Mouse (Mus musculus): Measurements from ENCODE around the gene Rxra. TPM values are rescaled to one million over a fixed set of nuclear protein-coding genes. Genes with fewer than 3 reads are reported as not detected.

Rxra gene
- polyA plus RNA-seq, 1 experiment from 2014 or later, result 5.2 TPM

- Histone ChIP-seq H3K9ac (ENCODE audit: low read depth, low read length) (no peak overlapping the region), H3K4me2 (no peak overlapping the region), H3K4me3 (ENCODE audit: low read depth, low read length) (no peak overlapping the region), H3K27me3 (replicated peaks; ENCODE audit: control insufficient read depth, insufficient read depth, low read length) (no peaks in the 10 kb centered on the region), H3K27ac (ENCODE audit: low read depth, low read length) (no peak overlapping the region), H3K4me1 (replicated peaks; ENCODE audit: control insufficient read depth, insufficient read depth, low read length) (peaks cover 95% of the 10 kb centered on the region), H3K9me3 (ENCODE audit: control insufficient read depth, low read length) (no peaks in the 10 kb centered on the region), H3K36me3 (ENCODE audit: control insufficient read depth, insufficient read depth, low read length) (no peaks in the 10 kb centered on the region)
- DNase-seq (ENCODE audit: low spot score) (no peak), ATAC-seq (replicated peaks; ENCODE audit: low FRiP score) (no peak)
- WGBS, result 60% methylated on average over 4 of the region's 4 CpGs
Measured at GRCm38 (mm10) chr2:27715221-27715620, 39.0 kb downstream of the Rxra start.

GRCm38 (mm10) chr2:27716339-27716738, 40.1 kb downstream of the Rxra start:
- H3K4me2 ChIP-seq, result no peak overlapping the region
- H3K9me3 ChIP-seq (ENCODE audit: control insufficient read depth, low read length), result no peaks in the 10 kb centered on the region
- DNase-seq (ENCODE audit: low spot score) (no peak), ATAC-seq (replicated peaks; ENCODE audit: low FRiP score) (no peak)
- H3K4me3 ChIP-seq (ENCODE audit: low read depth, low read length), result no peak overlapping the region
- H3K9ac ChIP-seq (ENCODE audit: low read depth, low read length), result no peak overlapping the region
- no peaks in the 10 kb centered on the region for H3K36me3 ChIP-seq (ENCODE audit: control insufficient read depth, insufficient read depth, low read length)
- no peaks in the 10 kb centered on the region for H3K27me3 ChIP-seq (replicated peaks; ENCODE audit: control insufficient read depth, insufficient read depth, low read length)
- H3K4me1 ChIP-seq (replicated peaks; ENCODE audit: control insufficient read depth, insufficient read depth, low read length), result peaks cover 84% of the 10 kb centered on the region
- H3K27ac ChIP-seq (ENCODE audit: low read depth, low read length), result no peak overlapping the region
- WGBS, result 76% methylated on average over 3 of the region's 3 CpGs

GRCm38 (mm10) chr2:27718191-27718590, 42.0 kb downstream of the Rxra start:
- H3K27me3 ChIP-seq (replicated peaks; ENCODE audit: control insufficient read depth, insufficient read depth, low read length), result no peaks in the 10 kb centered on the region
- peaks cover 67% of the 10 kb centered on the region for H3K4me1 ChIP-seq (replicated peaks; ENCODE audit: control insufficient read depth, insufficient read depth, low read length)
- DNase-seq (ENCODE audit: low spot score), result no peak
- ATAC-seq (replicated peaks; ENCODE audit: low FRiP score), result no peak
- H3K9ac ChIP-seq (ENCODE audit: low read depth, low read length), result no peak overlapping the region
- no peaks in the 10 kb centered on the region for H3K36me3 ChIP-seq (ENCODE audit: control insufficient read depth, insufficient read depth, low read length)
- no peak overlapping the region for H3K4me2 ChIP-seq
- no peak overlapping the region for H3K4me3 ChIP-seq (ENCODE audit: low read depth, low read length)
- H3K27ac ChIP-seq (ENCODE audit: low read depth, low read length), result no peak overlapping the region; the same call in 1 of the 2 replicates
- no peaks in the 10 kb centered on the region for H3K9me3 ChIP-seq (ENCODE audit: control insufficient read depth, low read length)

GRCm38 (mm10) chr2:27719601-27720000, 43.4 kb downstream of the Rxra start:
- Histone ChIP-seq H3K4me2 (no peak overlapping the region), H3K4me1 (replicated peaks; ENCODE audit: control insufficient read depth, insufficient read depth, low read length) (peaks cover 53% of the 10 kb centered on the region), H3K27me3 (replicated peaks; ENCODE audit: control insufficient read depth, insufficient read depth, low read length) (no peaks in the 10 kb centered on the region), H3K36me3 (ENCODE audit: control insufficient read depth, insufficient read depth, low read length) (no peaks in the 10 kb centered on the region), H3K9me3 (ENCODE audit: control insufficient read depth, low read length) (no peaks in the 10 kb centered on the region), H3K4me3 (ENCODE audit: low read depth, low read length) (no peak overlapping the region), H3K27ac (ENCODE audit: low read depth, low read length) (peak overlapping the region; percentile 35; the same call in 1 of the 2 replicates), H3K9ac (ENCODE audit: low read depth, low read length) (no peak overlapping the region)
- 57% methylated on average over 10 of the region's 10 CpGs for WGBS
- no peak for ATAC-seq (replicated peaks; ENCODE audit: low FRiP score)
- no peak for DNase-seq (ENCODE audit: low spot score)

GRCm38 (mm10) chr2:27721611-27722010, 45.4 kb downstream of the Rxra start:
- H3K27ac ChIP-seq (ENCODE audit: low read depth, low read length), result no peak overlapping the region
- no peak overlapping the region for H3K9ac ChIP-seq (ENCODE audit: low read depth, low read length)
- no peaks in the 10 kb centered on the region for H3K36me3 ChIP-seq (ENCODE audit: control insufficient read depth, insufficient read depth, low read length)
- no peaks in the 10 kb centered on the region for H3K27me3 ChIP-seq (replicated peaks; ENCODE audit: control insufficient read depth, insufficient read depth, low read length)
- ATAC-seq (replicated peaks; ENCODE audit: low FRiP score) (no peak), DNase-seq (ENCODE audit: low spot score) (no peak)
- H3K4me2 ChIP-seq, result no peak overlapping the region
- 94% methylated on average over 4 of the region's 4 CpGs for WGBS
- peaks cover 35% of the 10 kb centered on the region for H3K4me1 ChIP-seq (replicated peaks; ENCODE audit: control insufficient read depth, insufficient read depth, low read length)
- no peaks in the 10 kb centered on the region for H3K9me3 ChIP-seq (ENCODE audit: control insufficient read depth, low read length)
- no peak overlapping the region for H3K4me3 ChIP-seq (ENCODE audit: low read depth, low read length)

GRCm38 (mm10) chr2:27724729-27725316, 48.6 kb downstream of the Rxra start:
- ATAC-seq (replicated peaks; ENCODE audit: low FRiP score) (no peak), DNase-seq (ENCODE audit: low spot score) (no peak)
- Histone ChIP-seq H3K9ac (ENCODE audit: low read depth, low read length) (no peak overlapping the region), H3K4me3 (ENCODE audit: low read depth, low read length) (no peak overlapping the region), H3K27ac (ENCODE audit: low read depth, low read length) (no peak overlapping the region), H3K27me3 (replicated peaks; ENCODE audit: control insufficient read depth, insufficient read depth, low read length) (no peaks in the 10 kb centered on the region), H3K4me2 (no peak overlapping the region), H3K9me3 (ENCODE audit: control insufficient read depth, low read length) (no peaks in the 10 kb centered on the region), H3K4me1 (replicated peaks; ENCODE audit: control insufficient read depth, insufficient read depth, low read length) (peaks cover 11% of the 10 kb centered on the region), H3K36me3 (ENCODE audit: control insufficient read depth, insufficient read depth, low read length) (no peaks in the 10 kb centered on the region)
- 82% methylated on average over 9 of the region's 9 CpGs for WGBS

GRCm38 (mm10) chr2:27727994-27728854, 52.0 kb downstream of the Rxra start:
- no peak overlapping the region for H3K27ac ChIP-seq (ENCODE audit: low read depth, low read length)
- DNase-seq (ENCODE audit: low spot score) (no peak), ATAC-seq (replicated peaks; ENCODE audit: low FRiP score) (no peak)
- H3K4me3 ChIP-seq (ENCODE audit: low read depth, low read length), result no peak overlapping the region
- H3K4me1 ChIP-seq (replicated peaks; ENCODE audit: control insufficient read depth, insufficient read depth, low read length), result peaks cover 21% of the 10 kb centered on the region
- H3K9me3 ChIP-seq (ENCODE audit: control insufficient read depth, low read length), result no peaks in the 10 kb centered on the region
- no peaks in the 10 kb centered on the region for H3K27me3 ChIP-seq (replicated peaks; ENCODE audit: control insufficient read depth, insufficient read depth, low read length)
- no peak overlapping the region for H3K9ac ChIP-seq (ENCODE audit: low read depth, low read length)
- H3K36me3 ChIP-seq (ENCODE audit: control insufficient read depth, insufficient read depth, low read length), result no peaks in the 10 kb centered on the region
- no peak overlapping the region for H3K4me2 ChIP-seq
- WGBS, result 69% methylated on average over 14 of the region's 14 CpGs

- Histone ChIP-seq H3K27ac (ENCODE audit: low read depth, low read length) (no peak overlapping the region), H3K4me1 (replicated peaks; ENCODE audit: control insufficient read depth, insufficient read depth, low read length) (peaks cover 28% of the 10 kb centered on the region)
Measured at GRCm38 (mm10) chr2:27729009-27729408, 52.8 kb downstream of the Rxra start.

More at GRCm38 (mm10) chr2:27729009-27729408, 52.8 kb downstream of the Rxra start:
- Histone ChIP-seq H3K4me3 (ENCODE audit: low read depth, low read length) (no peak overlapping the region), H3K4me2 (no peak overlapping the region), H3K9ac (ENCODE audit: low read depth, low read length) (no peak overlapping the region), H3K9me3 (ENCODE audit: control insufficient read depth, low read length) (no peaks in the 10 kb centered on the region), H3K36me3 (ENCODE audit: control insufficient read depth, insufficient read depth, low read length) (no peaks in the 10 kb centered on the region), H3K27me3 (replicated peaks; ENCODE audit: control insufficient read depth, insufficient read depth, low read length) (no peaks in the 10 kb centered on the region)
- 62% methylated on average over 4 of the region's 4 CpGs for WGBS
- no peak for ATAC-seq (replicated peaks; ENCODE audit: low FRiP score)
- DNase-seq (ENCODE audit: low spot score), result no peak

Data from liver, embryonic 11.5 days (tissue).